Mouse (Mus musculus): ENCODE measurements around the gene Bcl9l. TPM values are rescaled to one million over a fixed set of nuclear protein-coding genes. Genes with fewer than 3 reads are reported as not detected.

Bcl9l gene
- polyA plus RNA-seq, 1 experiment from 2014 or later: 15.0 TPM

- H3K9ac ChIP-seq: peak overlapping the region; percentile 50
These were observed 11.7 kb downstream of the Bcl9l start for GRCm38 (mm10) chr9:44494261-44494862.

GRCm38 (mm10) chr9:44494863-44495809, 12.5 kb downstream of the Bcl9l start:
- Histone ChIP-seq H3K9me3 (no peaks in the 10 kb centered on the region), H3K9ac (peak overlapping the region; percentile 50), H3K27me3 (no peaks in the 10 kb centered on the region), H3K4me2 (replicated peaks) (peak overlapping the region; percentile 52), H3K27ac (peak overlapping the region; percentile 82), H3K4me1 (peaks cover 98% of the 10 kb centered on the region), H3K36me3 (peaks cover 13% of the 10 kb centered on the region), H3K4me3 (peak overlapping the region; percentile 17)
- ATAC-seq (ENCODE audit: low FRiP score, low read depth): no peak
- WGBS: 25% methylated on average over 9 of the region's 9 CpGs

More at GRCm38 (mm10) chr9:44494261-44494862, 11.7 kb downstream of the Bcl9l start:
- no peak for ATAC-seq (ENCODE audit: low FRiP score, low read depth)
- Histone ChIP-seq H3K9me3 (no peaks in the 10 kb centered on the region), H3K4me3 (peak overlapping the region; percentile 17), H3K4me2 (replicated peaks) (peak overlapping the region; percentile 52), H3K27me3 (no peaks in the 10 kb centered on the region), H3K36me3 (peaks cover 13% of the 10 kb centered on the region), H3K4me1 (peaks cover 98% of the 10 kb centered on the region), H3K27ac (peak overlapping the region; percentile 82)
- 20% methylated on average over 11 of the region's 11 CpGs for WGBS

- H3K4me3 ChIP-seq: no peak overlapping the region
- peaks cover 16% of the 10 kb centered on the region for H3K36me3 ChIP-seq
- peak overlapping the region; percentile 67 for H3K27ac ChIP-seq
- no peak for ATAC-seq (ENCODE audit: low FRiP score, low read depth)
- H3K27me3 ChIP-seq: no peaks in the 10 kb centered on the region
- H3K4me2 ChIP-seq (replicated peaks): peak overlapping the region; percentile 52; the same call in 1 of the 2 replicates
- H3K9me3 ChIP-seq: no peaks in the 10 kb centered on the region
- peaks cover 98% of the 10 kb centered on the region for H3K4me1 ChIP-seq
- WGBS: 80% methylated on average over 10 of the region's 10 CpGs
- H3K9ac ChIP-seq: no peak overlapping the region
These were observed 13.3 kb downstream of the Bcl9l start for GRCm38 (mm10) chr9:44495810-44496344.

GRCm38 (mm10) chr9:44496803-44497461, 14.3 kb downstream of the Bcl9l start:
- Histone ChIP-seq H3K27me3 (no peaks in the 10 kb centered on the region), H3K27ac (peak overlapping the region; percentile 99; the same call in 1 of the 2 replicates), H3K36me3 (peaks cover 18% of the 10 kb centered on the region), H3K4me2 (replicated peaks) (peak overlapping the region; percentile 94; the same call in 1 of the 2 replicates), H3K4me3 (no peak overlapping the region), H3K9me3 (no peaks in the 10 kb centered on the region), H3K4me1 (peaks cover 98% of the 10 kb centered on the region), H3K9ac (peak overlapping the region; percentile 43)
- 46% methylated on average over 12 of the region's 12 CpGs for WGBS
- no peak for ATAC-seq (ENCODE audit: low FRiP score, low read depth)

GRCm38 (mm10) chr9:44497624-44498377, 15.2 kb downstream of the Bcl9l start:
- Histone ChIP-seq H3K27me3 (no peaks in the 10 kb centered on the region), H3K9ac (peak overlapping the region; percentile 80), H3K9me3 (no peaks in the 10 kb centered on the region), H3K4me2 (replicated peaks) (peak overlapping the region; percentile 94), H3K36me3 (peaks cover 23% of the 10 kb centered on the region), H3K27ac (peak overlapping the region; percentile 99), H3K4me3 (peak overlapping the region; percentile 52), H3K4me1 (peaks cover 93% of the 10 kb centered on the region)
- 2% methylated on average over 11 of the region's 11 CpGs for WGBS
- 0 out of 2 replicates have a peak, but pooled peaks have one; percentile 6 for ATAC-seq (ENCODE audit: low FRiP score, low read depth)

GRCm38 (mm10) chr9:44498421-44499355, 16.1 kb downstream of the Bcl9l start:
- peak; percentile 80 for ATAC-seq (ENCODE audit: low FRiP score, low read depth)
- peak overlapping the region; percentile 80 for H3K9ac ChIP-seq
- H3K4me1 ChIP-seq: peaks cover 84% of the 10 kb centered on the region
- H3K4me2 ChIP-seq (replicated peaks): peak overlapping the region; percentile 94
- WGBS: under 1% methylated on average over 56 of the region's 59 CpGs
- peak overlapping the region; percentile 99 for H3K27ac ChIP-seq
- no peaks in the 10 kb centered on the region for H3K9me3 ChIP-seq
- H3K36me3 ChIP-seq: peaks cover 32% of the 10 kb centered on the region
- H3K27me3 ChIP-seq: no peaks in the 10 kb centered on the region
- peak overlapping the region; percentile 52 for H3K4me3 ChIP-seq

- peak overlapping the region; percentile 94 for H3K4me2 ChIP-seq (replicated peaks)
- H3K36me3 ChIP-seq: peaks cover 41% of the 10 kb centered on the region
- peak overlapping the region; percentile 52 for H3K4me3 ChIP-seq
- peak overlapping the region; percentile 80 for H3K9ac ChIP-seq
- 5% methylated on average over 20 of the region's 20 CpGs for WGBS
- H3K4me1 ChIP-seq: peaks cover 75% of the 10 kb centered on the region
- peak overlapping the region; percentile 99 for H3K27ac ChIP-seq
- ATAC-seq (ENCODE audit: low FRiP score, low read depth): peak; percentile 37
- no peaks in the 10 kb centered on the region for H3K27me3 ChIP-seq
- H3K9me3 ChIP-seq: no peaks in the 10 kb centered on the region
These were observed 16.9 kb downstream of the Bcl9l start for GRCm38 (mm10) chr9:44499356-44500162.

- no peak for ATAC-seq (ENCODE audit: low FRiP score, low read depth)
- Histone ChIP-seq H3K4me2 (replicated peaks) (peak overlapping the region; percentile 94), H3K27me3 (no peaks in the 10 kb centered on the region), H3K4me1 (peaks cover 74% of the 10 kb centered on the region), H3K9ac (peak overlapping the region; percentile 80), H3K4me3 (peak overlapping the region; percentile 52), H3K9me3 (no peaks in the 10 kb centered on the region), H3K27ac (peak overlapping the region; percentile 99), H3K36me3 (peaks cover 47% of the 10 kb centered on the region)
- 16% methylated on average over 5 of the region's 5 CpGs for WGBS
These were observed 17.5 kb downstream of the Bcl9l start for GRCm38 (mm10) chr9:44500163-44500533.

GRCm38 (mm10) chr9:44500638-44501175, 18.1 kb downstream of the Bcl9l start:
- Histone ChIP-seq H3K4me3 (peak overlapping the region; percentile 52), H3K27ac (peak overlapping the region; percentile 99), H3K4me2 (replicated peaks) (peak overlapping the region; percentile 94), H3K36me3 (peaks cover 52% of the 10 kb centered on the region), H3K9me3 (no peaks in the 10 kb centered on the region), H3K4me1 (peaks cover 71% of the 10 kb centered on the region), H3K9ac (peak overlapping the region; percentile 51), H3K27me3 (no peaks in the 10 kb centered on the region)
- no peak for ATAC-seq (ENCODE audit: low FRiP score, low read depth)
- 23% methylated on average over 8 of the region's 8 CpGs for WGBS

All from limb, embryonic 13.5 days (tissue).